ENCODE assay signal across 13 mouse cellular contexts in the genomic region with DNA sequence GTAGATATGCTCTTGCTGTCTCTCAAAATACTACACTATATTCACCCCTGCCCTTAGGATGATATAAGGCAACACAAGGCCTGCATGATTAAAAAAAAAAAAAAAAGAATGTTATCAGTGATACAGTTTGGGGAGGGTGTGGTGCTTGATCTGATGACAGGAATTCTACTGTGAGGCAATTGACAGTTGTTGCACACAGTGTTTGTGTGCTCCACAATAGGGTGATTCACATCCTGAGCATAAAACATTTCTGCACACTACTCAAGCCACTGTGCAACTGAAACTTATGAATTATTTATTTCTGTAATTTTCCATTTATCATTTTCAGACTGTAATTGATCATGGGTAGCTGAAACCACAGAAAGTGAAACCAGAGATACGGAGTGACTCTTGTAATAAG.
"Had no signal": no experiment of that assay in that cellular context is flagged by ENCODE, and none has a peak within 500 bp of the region (broad histone marks: within the 10 kb centered on the region; RNA-seq: fewer than 3 reads in every experiment).

No protein-coding gene starts in this region.

- DNase-seq: kidney, adult 8-10 months; kidney, postnatal 14 days; kidney, postnatal 4 days; liver, embryonic 13.5 days; lung, embryonic 14.5 days; retina, postnatal 1 day; right cerebral cortex, postnatal 25 days; thymus, adult 18-20 months; thymus, postnatal 36 days had no signal

- H3K27ac ChIP-seq: liver, embryonic 13.5 days; macrophage; midbrain, embryonic 13.5 days had no signal

- H3K27me3 ChIP-seq: liver, embryonic 13.5 days; midbrain, embryonic 13.5 days had no signal

- ATAC-seq: intestine, embryonic 16.5 days; lung, postnatal 0 days; midbrain, embryonic 13.5 days had no signal

- H3K4me1 ChIP-seq: liver, embryonic 13.5 days; midbrain, embryonic 13.5 days had no signal

- H3K9ac ChIP-seq: liver, embryonic 13.5 days; lung, embryonic 14.5 days; midbrain, embryonic 13.5 days had no signal

- H3K36me3 ChIP-seq: liver, embryonic 13.5 days; midbrain, embryonic 13.5 days had no signal

- H3K9me3 ChIP-seq: liver, embryonic 13.5 days; midbrain, embryonic 13.5 days had no signal

- H3K4me2 ChIP-seq: liver, embryonic 13.5 days; lung, embryonic 14.5 days; midbrain, embryonic 13.5 days had no signal

- H3K4me3 ChIP-seq: liver, embryonic 13.5 days; midbrain, embryonic 13.5 days had no signal
